Mouse (Mus musculus) liver, adult 2 months (tissue): Measurements from ENCODE around the gene Fam92b.

Source experiments
- CTCF ChIP-seq: fragments of 200-500 bp; IDR thresholded peaks from 2 replicates; pipeline ENCODE4 v1.5.1; 2011; ENCODE audit warnings: low read depth, low read length, control low read depth
- POLR2A ChIP-seq: fragments of 200-500 bp; IDR thresholded peaks from 2 replicates; pipeline ENCODE4 v1.6.1; 2011; ENCODE audit warnings: low read length, control low read depth; ENCODE audit not compliant: insufficient read depth; ENCODE audit errors: extremely low read depth

- TF ChIP-seq CTCF (no peak), POLR2A (no peak)
These were observed 24.6 kb downstream of the Fam92b start for GRCm38 (mm10) chr8:120152636-120153035.
